Mouse (Mus musculus) embryonic stem cell, embryonic (primary cell): Measurements from ENCODE around the gene Dclre1b.

Source experiments
- CTCF ChIA-PET, 4 experiments: fragments of 300-600 bp in 2 of 4; fragments of 350-600 bp in 2 of 4; sonication (Branson Sonifier 250); formaldehyde crosslinking; loops; one replicate each; lab custom pipeline; 2022; ENCODE audit warnings: inconsistent platforms in 2 of 4; lab: Charles Lee
- POLR2A ChIA-PET, 4 experiments: fragments of 300-600 bp in 2 of 4; fragments of 350-600 bp in 2 of 4; sonication (Branson Sonifier 250); formaldehyde crosslinking; loops; one replicate each; lab custom pipeline; 2022; ENCODE audit warnings: antibody characterized with exemption in 4 of 4, inconsistent platforms in 1 of 4; lab: Charles Lee

Gene Dclre1b

DNA sequence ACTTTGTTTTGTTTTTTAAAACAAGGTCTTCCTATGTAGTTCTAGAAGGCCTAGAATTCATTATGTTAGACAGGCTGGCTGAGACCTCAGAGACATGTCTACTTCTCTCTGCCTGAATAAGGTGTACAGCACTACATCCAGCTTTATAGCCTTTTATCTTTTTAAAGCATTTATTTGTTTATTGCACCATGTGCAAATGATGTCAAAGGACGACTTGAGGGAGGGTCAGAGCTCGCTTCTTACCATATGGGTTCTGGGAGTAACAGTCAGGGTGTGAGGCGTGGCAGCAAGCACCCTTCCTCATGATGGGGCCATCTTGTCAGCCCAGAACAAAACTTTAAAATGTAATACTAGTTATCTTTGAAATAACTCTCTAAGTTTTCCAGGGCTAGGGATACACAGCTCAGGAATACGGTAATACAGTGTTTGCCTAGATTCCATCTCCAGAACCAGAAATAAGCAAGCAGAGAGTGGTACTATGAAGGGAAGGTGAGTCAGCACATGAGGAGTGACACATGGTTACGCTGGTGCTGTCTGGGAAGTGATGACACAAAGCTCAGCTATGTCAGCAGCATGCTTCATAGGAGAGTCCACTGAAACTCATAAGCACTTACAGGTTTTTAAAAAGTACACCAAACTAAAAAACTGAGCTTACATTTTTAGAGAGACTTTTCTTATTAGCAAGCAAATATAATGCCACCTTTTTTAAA lies 49.8 kb downstream of the Dclre1b start:
- ChIA-PET POLR2A (interaction anchor here in 1 of 4 experiments (1.3 to 2.4 kb wide), 5 partner anchors 13 to 129 kb away, joined by 3 to 14 read pairs (median 4); partner anchors contain the start of genes Ap4b1, Dclre1b and Gm43064), CTCF (interaction anchor here in 1 of 4 experiments (0.5 kb wide), 1 partner anchor 103 kb away, joined by 6 read pairs; no protein-coding TSS in a partner anchor)

GRCm38 (mm10) chr3:103758456-103758855 lies 50.8 kb downstream of the Dclre1b start:
- ChIA-PET CTCF (no interaction called here), POLR2A (interaction anchor here in 1 of 4 experiments (0.6 to 2.4 kb wide), 4 partner anchors 14 to 418 kb away, joined by 3 to 14 read pairs (median 6); partner anchors contain the start of genes Ap4b1, Dclre1b and Gm43064)

- ChIA-PET POLR2A (interaction anchor here in 2 of 4 experiments (1.0 to 1.7 kb wide), 5 partner anchors 7 to 157 kb away, joined by 4 read pairs; partner anchors contain the start of gene Rsbn1 (in 2 of the 2)), CTCF (interaction anchor here in 2 of 4 experiments (0.6 to 1.3 kb wide), 3 partner anchors 12 to 53 kb away, joined by 4 to 8 read pairs (median 7); partner anchors contain the start of gene Olfml3 (in 1 of the 2))
These were observed 52.3 kb downstream of the Dclre1b start for GRCm38 (mm10) chr3:103756920-103757319.

- CTCF ChIA-PET, result no interaction called here
- POLR2A ChIA-PET, result interaction anchor here in 1 of 4 experiments (0.6 to 1.5 kb wide), 5 partner anchors 9 to 159 kb away, joined by 3 to 4 read pairs (median 4); partner anchors contain the start of gene Rsbn1
These were observed 53.9 kb downstream of the Dclre1b start for GRCm38 (mm10) chr3:103755351-103755750.

DNA sequence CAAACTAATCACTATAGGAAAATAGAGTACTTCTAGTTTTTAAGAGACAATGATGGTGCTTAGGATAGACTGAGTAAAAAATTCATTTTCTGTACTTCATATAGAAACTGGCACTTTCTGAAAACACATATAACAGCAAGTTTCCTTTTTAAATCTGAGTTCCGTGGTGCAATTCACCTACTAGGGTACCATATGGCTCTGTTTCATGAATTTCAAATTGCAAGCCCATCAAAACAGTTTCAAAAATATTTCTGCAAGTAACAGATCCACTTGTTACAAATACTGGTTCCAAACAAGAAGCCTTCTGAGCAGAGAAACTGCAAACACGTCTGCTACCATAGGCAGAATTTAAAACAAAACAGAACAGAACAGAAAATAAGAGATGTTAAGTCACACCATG lies 57.7 kb downstream of the Dclre1b start:
- POLR2A ChIA-PET, result interaction anchor here in 2 of 4 experiments (1.2 to 1.6 kb wide), 2 partner anchors 9 to 13 kb away, joined by 3 to 5 read pairs; no protein-coding TSS in a partner anchor
- CTCF ChIA-PET, result interaction anchor here in 1 of 4 experiments (0.6 kb wide), 1 partner anchor 323 kb away, joined by 3 read pairs; no protein-coding TSS in a partner anchor
